22 mouse cellular contexts compared by ENCODE assay signal in genomic region chr5:65446756-65447155, GRCm38 (mm10). TPM values are rescaled to one million over a fixed set of nuclear protein-coding genes. Genes with fewer than 3 reads are reported as not detected.
"Had no signal": no experiment of that assay in that cellular context is flagged by ENCODE, and none has a peak within 500 bp of the region (broad histone marks: within the 10 kb centered on the region; RNA-seq: fewer than 3 reads in every experiment).

No protein-coding gene starts in this region.

- H3K27ac ChIP-seq: neural tube, embryonic 15.5 days; stomach, embryonic 15.5 days; stomach, postnatal 0 days had no signal

- H3K4me2 ChIP-seq: neural tube, embryonic 15.5 days; stomach, embryonic 15.5 days had no signal

- H3K4me1 ChIP-seq: neural tube, embryonic 15.5 days; stomach, embryonic 15.5 days had no signal

- H3K9ac ChIP-seq: neural tube, embryonic 15.5 days; stomach, embryonic 15.5 days had no signal

- H3K4me3 ChIP-seq: neural tube, embryonic 15.5 days; stomach, embryonic 15.5 days had no signal

- H3K27me3 ChIP-seq: neural tube, embryonic 15.5 days; stomach, embryonic 15.5 days had no signal

- DNase-seq: retina, postnatal 1 day; right cerebral cortex, adult 18-20 months; right cerebral cortex, postnatal 14 days; right cerebral cortex, postnatal 25 days; right cerebral cortex, postnatal 4 days; spleen, adult 18-20 months; thymus, adult 18-20 months; thymus, adult 2 months; thymus, postnatal 14 days; thymus, postnatal 25 days; thymus, postnatal 36 days; thymus, postnatal 4 days had no signal

- H3K9me3 ChIP-seq: neural tube, embryonic 15.5 days; stomach, embryonic 15.5 days had no signal

RNA-seq across cellular contexts. Expression of gene Gm43552, which starts 45.9 kb away (rescaled TPM):
- total RNA-seq: neutrophil, adult 5-6 weeks had no signal
- polyA plus RNA-seq: neural tube, embryonic 14.5 days; spleen, adult 2 months; stomach, embryonic 14.5 days; stomach, embryonic 16.5 days; stomach, postnatal 0 days; testis, adult 2 months; thymus, adult 2 months; urinary bladder, adult 2 months had no signal
